Mouse (Mus musculus) ovary, adult 10 weeks (tissue): ENCODE data around the gene Phf21b. TPM values are rescaled to one million over a fixed set of nuclear protein-coding genes. Genes with fewer than 3 reads are reported as not detected.

Experiments used
- polyA plus RNA-seq: library from polyadenylated mRNA; stranded (reverse); fragments of 350-450 nt; fragmentation: Illumina TruSeq; extraction: RNeasy Lipid Tissue Mini Kit (QIAGEN cat#74804); gene quantifications from one replicate; pipeline ENCODE4 v1.2.3, GENCODE M21; 2014

Gene Phf21b
- not detected for polyA plus RNA-seq

GRCm38 (mm10) chr15:84856006-84856995, at the start of gene Phf21b:
TSS of gene Phf21b (minus strand) at chr15:84856049.

Other genes with a start within 250 kb of the Phf21b start
- gene Prr5, start 186.4 kb downstream of the Phf21b start, polyA plus RNA-seq: 0.34 TPM
- not detected for gene Arhgap8, start 136.0 kb downstream of the Phf21b start, polyA plus RNA-seq
- gene Gm29666, start 64.0 kb upstream of the Phf21b start, polyA plus RNA-seq: 0.31 TPM
- gene Nup50, start 67.4 kb upstream of the Phf21b start, polyA plus RNA-seq: 21.8 TPM
- 26.6 TPM for gene 5031439G07Rik, start 132.5 kb upstream of the Phf21b start, polyA plus RNA-seq
- gene Upk3a, start 161.1 kb upstream of the Phf21b start, polyA plus RNA-seq: not detected
- gene Fam118a, start 172.9 kb upstream of the Phf21b start, polyA plus RNA-seq: 62.2 TPM